Mouse (Mus musculus) heart, adult 2 months (tissue): ENCODE measurements around the gene Plxna2.

Source experiments
- CTCF ChIP-seq: fragments of 200-600 bp; IDR thresholded peaks from 2 replicates; pipeline ENCODE4 v1.8.1; 2022; ENCODE audit warnings: antibody characterized with exemption, mild to moderate bottlenecking, moderate library complexity
- EP300 ChIP-seq: fragments of 200-500 bp; IDR thresholded peaks from 2 replicates; pipeline ENCODE4 v1.6.1; 2011; ENCODE audit warnings: low read depth, low read length, control low read depth; ENCODE audit not compliant: insufficient read depth

DNA sequence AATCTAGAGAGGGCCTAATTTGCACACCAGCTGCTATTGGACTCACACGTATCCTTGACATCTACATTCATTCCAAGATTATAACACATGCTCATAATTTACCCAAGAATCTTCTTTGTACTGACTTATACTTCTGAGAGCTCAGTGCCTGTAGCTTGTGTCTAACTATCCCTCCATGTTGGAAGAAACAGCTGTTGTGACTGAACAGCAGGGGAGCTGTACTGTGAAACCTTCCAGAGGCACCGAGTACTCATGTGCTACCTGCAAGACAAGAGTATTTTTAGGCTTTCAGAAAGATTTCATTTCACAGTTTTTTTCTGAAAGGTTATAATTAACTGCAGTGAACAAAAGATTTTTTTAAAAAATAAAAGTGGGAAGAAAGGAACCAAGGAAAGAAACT is 159.6 kb downstream of the Plxna2 start:
- TF ChIP-seq CTCF, result no peak
- TF ChIP-seq EP300, result no peak
